Mouse (Mus musculus): ENCODE measurements around the gene Pigp. TPM values are rescaled to one million over a fixed set of nuclear protein-coding genes. Genes with fewer than 3 reads are reported as not detected.

Pigp gene
- polyA plus RNA-seq, 1 experiment from 2014 or later: 165 TPM

GRCm38 (mm10) chr16:94363814-94364213 is 7.8 kb downstream of the Pigp start:
- Histone ChIP-seq H3K36me3 (ENCODE audit: control insufficient read depth, insufficient read depth) (peaks cover 4% of the 10 kb centered on the region; the same call in 1 of the 2 replicates), H3K27me3 (replicated peaks; ENCODE audit: control insufficient read depth, insufficient read depth, low read length) (no peaks in the 10 kb centered on the region), H3K9ac (ENCODE audit: low read depth, low read length) (no peak overlapping the region), H3K4me3 (ENCODE audit: low read depth, low read length) (no peak overlapping the region), H3K9me3 (ENCODE audit: control insufficient read depth) (no peaks in the 10 kb centered on the region), H3K4me1 (replicated peaks; ENCODE audit: control insufficient read depth, insufficient read depth, low read length) (0 out of 2 replicates have a peak, but pooled peaks cover under 1% of the 10 kb centered on the region), H3K4me2 (replicated peaks; ENCODE audit: low read depth) (no peak overlapping the region), H3K27ac (ENCODE audit: low read depth, low read length) (no peak overlapping the region)
- ATAC-seq: no peak
- 88% methylated on average over 4 of the region's 4 CpGs for WGBS
- TF ChIP-seq CTCF (IDR thresholded peaks at IDR 0.05; ENCODE audit: low read depth): no peak

DNA sequence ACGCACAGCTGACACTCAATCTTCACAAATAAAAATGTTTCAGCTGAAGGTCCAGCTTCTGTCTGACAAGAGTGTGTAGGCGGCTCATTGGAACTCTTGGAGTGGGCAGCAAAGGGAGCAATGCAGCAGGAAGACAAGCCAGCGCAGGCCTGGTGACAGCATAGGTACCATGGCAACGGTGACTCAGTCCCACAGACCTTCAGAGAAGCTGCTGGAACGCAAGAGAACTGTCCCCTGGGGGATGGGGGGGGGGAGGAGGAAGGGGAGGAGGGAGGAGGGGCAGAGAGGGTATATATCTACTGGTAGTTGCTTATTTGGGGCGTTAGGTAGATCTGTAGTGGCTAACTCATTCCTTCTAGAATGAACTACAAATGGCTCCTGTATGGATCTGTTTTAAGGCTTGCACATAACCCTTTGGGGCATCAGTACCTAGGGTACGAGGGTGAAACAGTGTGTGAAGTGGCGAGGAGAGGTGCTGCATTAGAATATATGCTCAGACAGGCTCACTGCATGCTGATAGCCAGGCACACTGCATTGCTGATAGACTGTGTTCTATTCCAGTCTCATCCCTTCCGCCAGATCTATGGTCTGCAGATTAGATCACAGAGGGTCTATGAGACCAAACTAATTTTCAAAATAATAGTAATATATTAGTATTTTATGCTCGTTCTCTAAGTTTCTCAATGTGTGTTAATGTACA is 9.3 kb downstream of the Pigp start:
- Histone ChIP-seq H3K4me3 (ENCODE audit: low read depth, low read length) (no peak overlapping the region), H3K9me3 (ENCODE audit: control insufficient read depth) (no peaks in the 10 kb centered on the region), H3K9ac (ENCODE audit: low read depth, low read length) (no peak overlapping the region), H3K27me3 (replicated peaks; ENCODE audit: control insufficient read depth, insufficient read depth, low read length) (no peaks in the 10 kb centered on the region), H3K36me3 (ENCODE audit: control insufficient read depth, insufficient read depth) (peaks cover 4% of the 10 kb centered on the region; the same call in 1 of the 2 replicates), H3K4me2 (replicated peaks; ENCODE audit: low read depth) (no peak overlapping the region), H3K27ac (ENCODE audit: low read depth, low read length) (no peak overlapping the region), H3K4me1 (replicated peaks; ENCODE audit: control insufficient read depth, insufficient read depth, low read length) (no peaks in the 10 kb centered on the region)
- no peak for TF ChIP-seq CTCF (IDR thresholded peaks at IDR 0.05; ENCODE audit: low read depth)
- no peak for ATAC-seq
- WGBS: 49% methylated on average over 10 of the region's 10 CpGs

DNA sequence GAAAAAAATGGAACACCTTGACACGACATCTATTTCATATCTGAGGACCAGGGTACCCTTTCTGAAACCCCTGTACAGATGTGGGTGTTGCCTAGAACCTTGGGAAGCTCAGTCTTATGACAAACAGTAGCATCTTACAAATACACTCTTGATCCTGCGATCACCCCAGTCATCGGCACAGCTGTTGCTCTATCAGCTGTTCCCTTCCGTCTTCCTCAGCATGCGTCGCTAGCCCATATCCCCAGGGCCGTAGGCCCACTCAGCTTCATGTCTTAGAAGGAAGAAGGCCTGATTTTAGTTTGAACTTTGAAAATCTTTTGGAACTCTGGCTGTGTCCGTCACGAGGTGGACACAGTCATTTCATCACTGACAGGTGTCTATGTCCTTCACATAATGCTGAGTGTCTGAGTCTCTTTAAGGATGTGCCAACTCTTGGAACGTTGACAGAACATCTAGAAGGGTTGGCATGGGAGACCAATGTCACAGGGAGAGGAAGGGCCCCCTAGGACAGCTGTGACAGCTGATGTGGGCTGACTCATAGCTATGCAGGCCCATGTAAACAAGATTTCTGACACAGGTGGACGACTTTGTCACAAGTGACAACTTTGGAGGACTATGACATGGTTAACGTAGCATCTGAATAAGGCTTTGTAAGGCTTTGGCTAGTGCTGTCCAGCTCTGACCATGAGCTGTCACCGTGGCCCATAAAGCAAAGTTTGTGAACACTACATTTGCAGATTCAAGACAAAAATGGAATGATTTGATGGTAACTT is 10.9 kb downstream of the Pigp start:
- H3K4me1 ChIP-seq (replicated peaks; ENCODE audit: control insufficient read depth, insufficient read depth, low read length): no peaks in the 10 kb centered on the region

DNA sequence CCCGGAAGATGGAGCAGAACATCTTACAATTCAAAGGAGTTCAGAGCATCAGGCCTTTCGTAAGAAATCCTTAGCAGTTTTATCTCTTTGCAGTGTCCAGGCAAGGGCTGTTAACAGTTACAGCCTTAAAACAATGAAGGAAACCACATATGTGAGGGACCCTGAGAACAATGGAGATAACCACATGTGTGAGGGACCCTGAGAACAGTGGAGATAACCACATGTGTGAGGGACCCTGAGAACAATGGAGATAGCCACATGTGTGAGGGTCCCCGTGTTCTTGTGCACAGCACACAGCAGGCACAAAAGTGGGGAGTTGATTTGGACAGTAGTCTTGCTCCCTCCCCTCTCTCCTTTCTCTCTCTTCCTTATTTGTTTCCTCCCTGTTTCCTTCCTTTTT is 13.6 kb downstream of the Pigp start:
- no peaks in the 10 kb centered on the region for H3K36me3 ChIP-seq (ENCODE audit: control insufficient read depth, insufficient read depth)
- no peaks in the 10 kb centered on the region for H3K4me1 ChIP-seq (replicated peaks; ENCODE audit: control insufficient read depth, insufficient read depth, low read length)
- H3K9me3 ChIP-seq (ENCODE audit: control insufficient read depth): no peaks in the 10 kb centered on the region
- no peak for TF ChIP-seq CTCF (IDR thresholded peaks at IDR 0.05; ENCODE audit: low read depth)
- no peak for ATAC-seq
- no peak overlapping the region for H3K9ac ChIP-seq (ENCODE audit: low read depth, low read length)
- no peak overlapping the region for H3K4me2 ChIP-seq (replicated peaks; ENCODE audit: low read depth)
- WGBS: 92% methylated on average over 3 of the region's 3 CpGs
- no peak overlapping the region for H3K4me3 ChIP-seq (ENCODE audit: low read depth, low read length)
- no peaks in the 10 kb centered on the region for H3K27me3 ChIP-seq (replicated peaks; ENCODE audit: control insufficient read depth, insufficient read depth, low read length)
- H3K27ac ChIP-seq (ENCODE audit: low read depth, low read length): no peak overlapping the region

More for the DNA sequence above, 10.9 kb downstream of the Pigp start:
- no peaks in the 10 kb centered on the region for H3K27me3 ChIP-seq (replicated peaks; ENCODE audit: control insufficient read depth, insufficient read depth, low read length)
- no peak overlapping the region for H3K9ac ChIP-seq (ENCODE audit: low read depth, low read length)
- no peak for TF ChIP-seq CTCF (IDR thresholded peaks at IDR 0.05; ENCODE audit: low read depth)
- no peaks in the 10 kb centered on the region for H3K9me3 ChIP-seq (ENCODE audit: control insufficient read depth)
- no peak overlapping the region for H3K4me3 ChIP-seq (ENCODE audit: low read depth, low read length)
- ATAC-seq: no peak
- peaks cover 4% of the 10 kb centered on the region; the same call in 1 of the 2 replicates for H3K36me3 ChIP-seq (ENCODE audit: control insufficient read depth, insufficient read depth)
- 83% methylated on average over 13 of the region's 13 CpGs for WGBS
- no peak overlapping the region for H3K4me2 ChIP-seq (replicated peaks; ENCODE audit: low read depth)
- no peak overlapping the region for H3K27ac ChIP-seq (ENCODE audit: low read depth, low read length)

DNA sequence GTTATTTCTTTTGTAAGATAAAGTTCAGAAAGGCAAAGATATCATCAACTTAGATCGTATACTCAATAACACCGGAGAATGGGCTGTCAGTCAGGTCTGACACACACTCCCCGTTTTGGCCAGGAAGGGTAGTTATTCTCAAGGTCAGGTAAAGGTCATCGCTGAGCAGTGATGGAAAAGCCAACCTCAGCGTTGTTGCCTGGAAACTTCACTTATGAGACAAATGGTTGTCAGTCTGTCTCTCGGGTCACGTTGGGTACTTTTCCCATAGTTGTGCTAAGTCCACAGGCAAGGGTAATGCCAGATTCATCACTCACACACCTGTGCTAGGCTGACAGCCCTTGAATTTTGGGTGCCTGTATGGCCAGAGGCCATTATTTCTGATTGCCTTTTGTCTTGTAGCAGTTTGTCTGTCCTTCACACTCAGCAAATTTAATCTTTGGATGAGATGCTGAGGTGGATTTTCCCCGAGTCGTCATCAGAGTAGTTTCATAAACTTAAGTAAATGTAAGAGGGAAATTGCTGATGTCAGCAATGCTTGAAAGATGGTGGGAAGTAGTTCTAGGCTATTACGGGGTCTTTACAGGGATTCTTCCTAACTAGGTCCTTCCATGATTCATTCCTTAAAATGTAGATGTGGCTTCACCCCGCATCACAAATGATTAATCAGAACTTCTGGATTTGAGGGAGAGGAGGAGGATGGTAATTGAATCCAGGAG is 14.7 kb downstream of the Pigp start:
- Histone ChIP-seq H3K4me2 (replicated peaks; ENCODE audit: low read depth) (no peak overlapping the region), H3K36me3 (ENCODE audit: control insufficient read depth, insufficient read depth) (no peaks in the 10 kb centered on the region), H3K27me3 (replicated peaks; ENCODE audit: control insufficient read depth, insufficient read depth, low read length) (no peaks in the 10 kb centered on the region), H3K9ac (ENCODE audit: low read depth, low read length) (no peak overlapping the region), H3K9me3 (ENCODE audit: control insufficient read depth) (no peaks in the 10 kb centered on the region), H3K4me3 (ENCODE audit: low read depth, low read length) (no peak overlapping the region), H3K27ac (ENCODE audit: low read depth, low read length) (no peak overlapping the region), H3K4me1 (replicated peaks; ENCODE audit: control insufficient read depth, insufficient read depth, low read length) (no peaks in the 10 kb centered on the region)
- ATAC-seq: no peak
- TF ChIP-seq CTCF (IDR thresholded peaks at IDR 0.05; ENCODE audit: low read depth): no peak
- 52% methylated on average over 11 of the region's 11 CpGs for WGBS

- no peak overlapping the region for H3K9ac ChIP-seq (ENCODE audit: low read depth, low read length)
- 30% methylated on average over 7 of the region's 7 CpGs for whole genome bisulfite sequencing
- ATAC-seq: no peak
- no peak overlapping the region for H3K4me3 ChIP-seq (ENCODE audit: low read depth, low read length)
- H3K4me2 ChIP-seq (replicated peaks; ENCODE audit: low read depth): no peak overlapping the region
- no peaks in the 10 kb centered on the region for H3K36me3 ChIP-seq (ENCODE audit: control insufficient read depth, insufficient read depth)
- no peak overlapping the region for H3K27ac ChIP-seq (ENCODE audit: low read depth, low read length)
- TF ChIP-seq CTCF (IDR thresholded peaks at IDR 0.05; ENCODE audit: low read depth): no peak
- no peaks in the 10 kb centered on the region for H3K4me1 ChIP-seq (replicated peaks; ENCODE audit: control insufficient read depth, insufficient read depth, low read length)
- H3K27me3 ChIP-seq (replicated peaks; ENCODE audit: control insufficient read depth, insufficient read depth, low read length): no peaks in the 10 kb centered on the region
- no peaks in the 10 kb centered on the region for H3K9me3 ChIP-seq (ENCODE audit: control insufficient read depth)
Observed at GRCm38 (mm10) chr16:94356046-94356445, 15.6 kb downstream of the Pigp start.
